Mouse (Mus musculus) ES-Bruce4 (cell line): ENCODE data around the gene Snf8.

Experiments used
- EP300 ChIP-seq: IDR thresholded peaks from 2 replicates; pipeline ENCODE4 v1.6.1; 2011; ENCODE audit warnings: low read depth, low read length; ENCODE audit not compliant: insufficient read depth
- POLR2A ChIP-seq: IDR thresholded peaks from one replicate; pipeline ENCODE4 v1.8.1; 2011; ENCODE audit warnings: low read length; ENCODE audit not compliant: insufficient read depth

DNA sequence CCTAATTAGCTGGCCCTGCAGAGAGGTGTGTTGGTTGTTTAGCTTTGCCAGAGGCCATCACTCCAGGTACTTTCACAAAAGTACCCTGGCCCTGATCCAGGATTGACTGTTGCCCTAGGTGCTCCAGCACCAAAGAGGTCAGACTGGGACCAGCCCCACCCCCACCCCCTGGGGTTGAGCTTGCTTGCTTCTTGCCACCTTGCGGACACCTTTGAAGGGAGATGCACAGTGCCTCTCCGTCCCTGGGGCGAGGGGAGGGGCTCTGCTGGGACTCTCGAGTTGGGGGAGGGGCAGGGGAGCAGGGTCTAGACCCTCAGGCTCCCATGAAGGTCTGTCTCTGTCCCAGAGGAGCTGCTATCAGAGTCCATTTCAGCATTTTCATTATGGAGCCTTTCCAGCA is 15.3 kb downstream of the Snf8 start:
- TF ChIP-seq POLR2A (no peak), EP300 (peak; percentile 88)
